Comparison of ENCODE assay signal across 18 mouse cellular contexts in the genomic region with DNA sequence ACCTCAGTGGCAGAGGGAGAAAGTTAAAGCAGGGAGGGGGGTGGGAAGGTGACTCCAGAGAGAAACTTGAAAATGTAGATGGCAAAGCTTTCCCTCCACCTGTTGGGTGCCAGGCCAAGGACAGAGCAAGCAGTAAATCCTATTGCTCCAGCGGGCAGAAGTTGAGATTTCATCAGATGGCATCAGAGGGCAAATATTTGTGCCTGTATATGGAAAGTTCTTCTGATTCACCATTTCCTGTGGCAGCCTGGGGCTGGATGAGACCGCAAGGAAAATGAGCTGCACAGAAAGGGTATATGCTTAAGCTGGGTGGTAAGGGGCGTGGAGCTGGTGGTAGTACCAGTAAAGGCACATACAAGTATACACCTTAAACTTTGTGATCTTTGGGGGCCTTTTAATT.
"Had no signal": no experiment of that assay in that cellular context is flagged by ENCODE, and none has a peak within 500 bp of the region (broad histone marks: within the 10 kb centered on the region; RNA-seq: fewer than 3 reads in every experiment).

No protein-coding gene starts in this region.

- DNase-seq: gastrocnemius, postnatal 14 days; gastrocnemius, postnatal 36 days; heart, adult 18-20 months; heart, postnatal 10 days; kidney, adult 11 months; kidney, adult 2 months; kidney, adult 9 months; kidney, postnatal 10 days; kidney, postnatal 25 days; kidney, postnatal 4 days; liver; liver, embryonic 13.5 days had no signal

- H3K27me3 ChIP-seq: heart, embryonic 12.5 days; hindbrain, embryonic 13.5 days; hindbrain, embryonic 15.5 days; limb, embryonic 12.5 days; liver, embryonic 13.5 days had no signal

- ATAC-seq: hindbrain, postnatal 0 days; intestine, embryonic 16.5 days had no signal
